Mouse (Mus musculus) bone marrow, adult 2 months (tissue): ENCODE measurements around the gene Doc2g.

ENCODE experiments used
- CTCF ChIP-seq: fragments of 200-500 bp; IDR thresholded peaks from 2 replicates; pipeline ENCODE4 v1.5.1; 2011; ENCODE audit warnings: low read length, control low read depth; ENCODE audit not compliant: control insufficient read depth, insufficient read depth
- POLR2A ChIP-seq: fragments of 200-500 bp; IDR thresholded peaks from 2 replicates; pipeline ENCODE4 v1.6.1; 2011; ENCODE audit warnings: low read depth, mild to moderate bottlenecking, control low read depth, low read length, borderline replicate concordance; ENCODE audit not compliant: control insufficient read depth

GRCm38 (mm10) chr19:3997231-3997630, 5.9 kb upstream of the Doc2g start:
- TF ChIP-seq POLR2A (no peak), CTCF (no peak)
